Mouse (Mus musculus) testis, adult 2 months (tissue): ENCODE results near the gene Smndc1. TPM values are rescaled to one million over a fixed set of nuclear protein-coding genes. Genes with fewer than 3 reads are reported as not detected.

Experiments used
- H3K27ac ChIP-seq: fragments of 200-500 bp; 2 replicates; pipeline ENCODE4 v1.5.1; 2012; ENCODE audit warnings: low read depth, low read length; ENCODE audit not compliant: control insufficient read depth, insufficient read depth
- H3K27me3 ChIP-seq: fragments of 200-500 bp; 2 replicates; pipeline ENCODE4 v1.6.1; 2012; ENCODE audit warnings: mild to moderate bottlenecking, low read length, moderate library complexity; ENCODE audit not compliant: control insufficient read depth, insufficient read depth
- H3K36me3 ChIP-seq: fragments of 200-500 bp; 2 replicates; pipeline ENCODE4 v1.6.1; 2012; ENCODE audit warnings: mild to moderate bottlenecking, low read length; ENCODE audit not compliant: control insufficient read depth, insufficient read depth
- H3K4me1 ChIP-seq: fragments of 200-500 bp; 2 replicates; pipeline ENCODE4 v1.6.1; 2012; ENCODE audit warnings: low read length; ENCODE audit not compliant: control insufficient read depth, insufficient read depth
- H3K4me3 ChIP-seq: fragments of 200-500 bp; 2 replicates; pipeline ENCODE4 v1.5.1; 2012; ENCODE audit warnings: low read depth, mild to moderate bottlenecking, low read length, moderate library complexity, mixed read lengths; ENCODE audit not compliant: control insufficient read depth
- CTCF ChIP-seq: fragments of 200-500 bp; IDR thresholded peaks from 2 replicates; pipeline ENCODE4 v1.5.1; 2012; ENCODE audit warnings: low read depth, mild to moderate bottlenecking, inconsistent platforms, low read length, moderate library complexity; ENCODE audit not compliant: control insufficient read depth, insufficient read depth, insufficient replicate concordance
- POLR2A ChIP-seq: fragments of 200-500 bp; IDR thresholded peaks from 2 replicates; pipeline ENCODE4 v1.6.1; 2012; ENCODE audit warnings: low read depth, mild to moderate bottlenecking, inconsistent platforms, low read length, moderate library complexity; ENCODE audit not compliant: control insufficient read depth
- polyA plus RNA-seq: library from polyadenylated mRNA; depleted of rRNA; stranded (reverse); fragments of >200 nt; gene quantifications from 2 replicates; pipeline ENCODE4 v1.2.3, GENCODE M21; 2012

Gene Smndc1
- polyA plus RNA-seq, 1 experiment, result 12.2 TPM

DNA sequence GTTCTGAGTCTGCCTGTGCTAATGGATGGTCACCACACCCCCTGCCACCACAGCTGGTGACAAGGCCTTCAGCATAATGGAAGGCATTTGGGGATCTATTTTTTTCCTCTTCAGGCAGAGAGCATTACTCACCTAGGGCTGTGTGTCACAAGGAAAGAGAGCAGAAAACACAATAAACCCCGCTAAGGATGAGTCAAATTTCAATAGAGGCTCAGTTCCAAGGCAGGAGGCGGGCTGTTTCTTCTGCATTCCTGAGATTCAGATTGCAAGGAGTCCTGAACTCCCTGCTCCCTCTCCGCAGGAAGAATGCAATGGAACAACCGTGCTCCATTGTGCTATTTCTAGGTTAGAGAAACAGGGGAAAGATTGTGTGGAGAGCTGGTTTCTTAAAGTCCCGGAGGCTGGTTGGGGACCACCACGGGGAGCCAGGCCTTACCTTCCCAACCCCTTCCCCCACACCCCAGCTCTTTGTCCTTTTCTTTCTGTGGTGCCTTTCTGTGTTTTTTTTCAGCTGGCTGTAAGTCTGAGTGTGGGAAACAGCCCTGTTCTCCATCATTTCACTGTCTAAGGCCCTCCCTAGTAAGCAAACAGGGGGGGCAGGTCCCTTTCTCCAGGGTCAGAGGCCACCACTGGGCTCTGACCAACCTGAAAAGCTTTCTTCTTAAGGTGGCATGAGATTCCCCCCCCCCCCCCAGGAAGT is 21.9 kb upstream of the Smndc1 start:
- peaks cover 11% of the 10 kb centered on the region for H3K4me1 ChIP-seq
- H3K4me3 ChIP-seq, result no peak overlapping the region
- no peak for TF ChIP-seq CTCF
- no peaks in the 10 kb centered on the region for H3K36me3 ChIP-seq
- H3K27ac ChIP-seq, result no peak overlapping the region
- no peaks in the 10 kb centered on the region for H3K27me3 ChIP-seq

DNA sequence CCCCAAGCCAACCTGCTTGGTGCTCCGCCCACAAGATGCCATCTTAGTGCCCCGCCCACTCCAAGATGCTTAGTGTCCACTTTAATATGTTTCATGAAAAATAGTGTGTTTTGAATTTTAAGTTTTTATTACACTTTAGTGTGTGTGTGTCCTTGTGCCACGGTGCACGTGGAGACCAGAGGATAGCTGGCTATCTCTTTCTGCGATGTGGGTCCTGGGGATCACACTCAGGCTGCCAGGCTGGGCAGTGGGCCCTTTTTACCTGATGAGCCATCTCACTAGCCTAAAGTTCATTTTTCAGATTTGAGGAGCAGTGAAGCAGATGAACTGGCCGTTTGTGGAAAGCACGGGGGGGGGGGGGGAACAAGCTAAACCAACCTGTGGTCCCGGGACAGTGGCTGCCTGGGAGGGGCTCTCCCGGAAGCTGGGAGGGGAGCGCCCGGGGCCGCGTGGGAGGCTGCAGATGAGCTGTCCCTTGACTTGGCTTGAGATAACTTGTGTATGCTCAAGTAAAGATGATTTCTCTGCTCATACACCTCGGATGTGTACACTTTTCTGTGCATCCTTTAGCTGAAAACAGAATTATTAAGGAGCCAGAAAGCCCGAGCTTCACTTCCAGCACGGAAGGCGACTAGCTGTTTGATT is 19.4 kb upstream of the Smndc1 start:
- Histone ChIP-seq H3K4me3 (no peak overlapping the region), H3K27me3 (no peaks in the 10 kb centered on the region), H3K4me1 (peaks cover 4% of the 10 kb centered on the region), H3K27ac (no peak overlapping the region), H3K36me3 (no peaks in the 10 kb centered on the region)
- TF ChIP-seq POLR2A (no peak), CTCF (no peak)

DNA sequence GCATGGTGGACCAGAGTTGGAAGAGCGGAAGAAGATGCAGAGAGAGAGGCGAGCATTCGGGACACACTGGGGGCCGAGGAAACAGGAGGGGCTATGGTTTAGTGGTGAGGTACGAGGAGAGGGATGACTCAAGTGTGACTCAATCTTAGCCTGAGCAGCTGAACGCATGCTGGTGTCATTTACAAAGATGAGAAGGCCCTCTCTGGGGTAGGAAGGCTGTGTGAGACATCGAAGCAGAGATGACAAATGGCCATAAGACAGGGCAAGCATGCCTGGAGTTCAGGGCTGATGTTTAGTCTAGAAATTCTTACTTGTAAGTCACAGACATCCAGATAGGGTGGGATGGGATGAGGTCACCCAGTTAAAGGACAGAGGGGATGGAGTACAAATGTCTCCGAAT is 18.0 kb upstream of the Smndc1 start:
- Histone ChIP-seq H3K4me3 (no peak overlapping the region), H3K36me3 (no peaks in the 10 kb centered on the region)
- TF ChIP-seq POLR2A (no peak), CTCF (no peak)

DNA sequence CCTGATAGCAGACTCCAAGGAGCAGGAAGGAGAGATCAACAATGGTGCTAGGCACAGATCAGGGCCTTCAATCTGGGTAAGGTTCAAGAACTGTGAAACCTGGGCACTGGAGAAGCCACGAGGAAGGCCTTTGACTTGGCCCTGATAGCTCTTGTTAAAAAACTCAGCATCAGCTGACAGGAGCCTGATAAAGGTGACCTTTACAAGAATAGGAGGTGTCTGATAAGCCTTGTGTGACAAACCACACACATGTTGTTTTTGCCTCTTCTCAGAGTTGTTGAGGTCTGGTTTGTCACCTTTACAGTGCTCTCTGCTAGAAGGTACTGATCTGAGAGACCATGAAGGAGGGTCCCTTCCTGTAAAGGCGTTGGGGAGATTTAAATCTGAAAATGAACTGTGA is 17.0 kb upstream of the Smndc1 start:
- no peak for TF ChIP-seq CTCF
- no peak for TF ChIP-seq POLR2A
- Histone ChIP-seq H3K27ac (no peak overlapping the region), H3K36me3 (no peaks in the 10 kb centered on the region), H3K4me3 (no peak overlapping the region), H3K4me1 (peaks cover 9% of the 10 kb centered on the region), H3K27me3 (no peaks in the 10 kb centered on the region)

More for the DNA sequence above, 18.0 kb upstream of the Smndc1 start:
- H3K27ac ChIP-seq, result no peak overlapping the region
- H3K27me3 ChIP-seq, result no peaks in the 10 kb centered on the region
- H3K4me1 ChIP-seq, result peaks cover 5% of the 10 kb centered on the region

DNA sequence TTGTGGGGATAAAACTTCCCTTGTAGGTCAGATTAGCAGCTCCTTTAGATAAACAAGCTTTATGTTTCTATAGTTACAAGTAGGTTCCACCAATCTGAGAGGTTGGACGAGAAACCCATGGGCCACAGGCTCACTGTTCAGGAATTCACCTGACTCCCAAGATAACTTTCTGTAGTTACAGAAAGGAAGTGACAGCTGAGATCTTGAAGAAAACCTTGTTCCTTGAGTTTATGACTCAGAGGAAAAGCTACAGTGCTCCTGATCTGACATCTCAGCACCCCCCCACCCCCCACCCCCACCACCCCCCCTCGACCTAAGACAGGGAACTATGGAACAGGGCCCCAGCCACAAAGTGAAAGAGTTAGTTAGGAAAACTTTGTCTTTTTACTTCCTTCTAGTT is 15.4 kb upstream of the Smndc1 start:
- TF ChIP-seq CTCF (no peak), POLR2A (no peak)
- no peak overlapping the region for H3K27ac ChIP-seq

DNA sequence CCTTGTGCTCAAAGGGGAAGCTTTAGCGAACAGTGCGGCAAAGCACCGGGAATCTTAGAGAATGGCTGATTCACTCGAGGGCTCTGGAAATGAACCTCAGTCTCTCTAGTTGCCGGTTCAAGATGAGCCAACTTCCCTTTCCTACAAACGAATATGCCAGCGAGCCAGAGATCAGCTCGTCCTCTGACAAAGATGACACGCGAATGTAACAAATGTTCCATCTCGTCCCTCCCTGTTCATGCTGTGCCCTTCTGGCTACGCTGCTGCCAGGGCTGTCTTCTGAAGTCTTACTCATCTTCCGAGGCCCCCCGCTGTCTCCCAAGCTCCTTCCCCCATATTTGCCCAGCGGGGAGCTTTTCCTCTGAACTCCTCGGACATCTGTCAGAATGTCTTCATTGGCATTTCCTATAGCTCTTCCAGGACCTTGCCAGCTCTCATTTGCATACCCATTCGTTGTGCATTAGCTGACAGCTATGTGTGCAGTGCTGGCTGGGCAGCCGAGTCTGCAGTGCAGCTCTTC is 14.5 kb upstream of the Smndc1 start:
- no peak overlapping the region for H3K27ac ChIP-seq
- no peak overlapping the region for H3K4me3 ChIP-seq
- H3K27me3 ChIP-seq, result no peaks in the 10 kb centered on the region
- no peaks in the 10 kb centered on the region for H3K36me3 ChIP-seq
- TF ChIP-seq CTCF (no peak), POLR2A (no peak)
- peaks cover 5% of the 10 kb centered on the region for H3K4me1 ChIP-seq

More for the DNA sequence above, 15.4 kb upstream of the Smndc1 start:
- no peak overlapping the region for H3K4me3 ChIP-seq
- no peaks in the 10 kb centered on the region for H3K36me3 ChIP-seq
- peaks cover 9% of the 10 kb centered on the region for H3K4me1 ChIP-seq
- H3K27me3 ChIP-seq, result no peaks in the 10 kb centered on the region

DNA sequence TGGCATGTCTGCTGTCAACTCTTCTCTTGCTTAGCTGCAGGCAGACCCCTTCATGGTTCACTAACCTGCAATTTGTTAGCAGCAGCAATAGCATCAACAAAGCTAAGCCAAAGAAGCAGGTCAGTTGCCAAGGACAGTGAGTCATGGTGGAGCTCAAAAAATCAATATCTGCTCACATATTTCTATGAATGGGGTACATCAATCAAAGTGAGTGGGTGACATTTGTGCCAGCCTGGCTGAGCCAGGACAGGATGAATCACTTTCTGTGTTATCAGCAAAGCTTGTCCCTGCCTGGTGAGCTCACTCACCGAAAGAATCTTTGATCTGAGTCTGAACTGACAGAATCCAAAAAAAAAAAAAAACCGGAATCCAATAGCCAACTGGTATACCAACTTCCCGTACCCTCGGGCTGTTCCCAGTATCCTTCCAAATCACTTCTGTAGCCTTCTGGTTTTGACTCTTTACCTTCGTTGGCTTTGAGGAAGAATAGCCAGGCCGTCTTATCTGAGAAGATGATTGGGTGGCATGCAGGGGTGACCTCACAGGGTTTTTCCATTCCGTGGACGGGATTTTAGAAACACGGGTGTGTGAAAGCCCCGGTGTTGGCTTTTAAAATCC is 13.9 kb upstream of the Smndc1 start:
- Histone ChIP-seq H3K27ac (no peak overlapping the region), H3K36me3 (no peaks in the 10 kb centered on the region)
- TF ChIP-seq POLR2A (no peak), CTCF (no peak)

More for the DNA sequence above, 13.9 kb upstream of the Smndc1 start:
- Histone ChIP-seq H3K4me1 (peaks cover 5% of the 10 kb centered on the region), H3K4me3 (no peak overlapping the region), H3K27me3 (no peaks in the 10 kb centered on the region)
